In genomic region chr1:176223794-176224193, GRCm38 (mm10) we compare ENCODE assay signal across 16 mouse cellular contexts. TPM values are rescaled to one million over a fixed set of nuclear protein-coding genes. Genes with fewer than 3 reads are reported as not detected.
A peak's percentile ranks its signal among the peaks of the same experiment; 100 is the strongest.
DNase-seq lines count a peak whose midpoint lies in the region; ATAC-seq and TF ChIP-seq lines count a peak whose summit lies in the region.
"Had no signal": no experiment of that assay in that cellular context is flagged by ENCODE, and none has a peak within 500 bp of the region (broad histone marks: within the 10 kb centered on the region; RNA-seq: fewer than 3 reads in every experiment).

No protein-coding gene starts in this region.

- H3K4me3 ChIP-seq in embryonic facial prominence, embryonic 15.5 days (replicated peaks) = no peak overlapping the region
- no peak overlapping the region for H3K4me3 ChIP-seq in embryonic facial prominence, embryonic 10.5 days
- H3K4me3 ChIP-seq in liver, adult 2 months (ENCODE audit: insufficient read depth, low read depth, low read length) = no peak overlapping the region
- H3K4me3 ChIP-seq: heart, adult 2 months; hindbrain, embryonic 15.5 days; limb, embryonic 13.5 days; midbrain, embryonic 13.5 days had no signal

- 84% methylated on average over 10 of the region's 10 CpGs for WGBS in embryonic facial prominence, embryonic 15.5 days
- WGBS in embryonic facial prominence, embryonic 10.5 days = 86% methylated on average over 10 of the region's 10 CpGs
- 74% methylated on average over 10 of the region's 10 CpGs for WGBS in liver, adult 2 months

- H3K27me3 ChIP-seq in embryonic facial prominence, embryonic 15.5 days = no peaks in the 10 kb centered on the region
- H3K27me3 ChIP-seq in embryonic facial prominence, embryonic 10.5 days (replicated peaks; ENCODE audit: low read depth, poor library complexity, severe bottlenecking) = no peaks in the 10 kb centered on the region
- H3K27me3 ChIP-seq in liver, adult 2 months (ENCODE audit: control insufficient read depth, insufficient read depth, low read length) = no peaks in the 10 kb centered on the region
- H3K27me3 ChIP-seq: hindbrain, embryonic 15.5 days; limb, embryonic 13.5 days; midbrain, embryonic 13.5 days had no signal

- no peaks in the 10 kb centered on the region for H3K79me2 ChIP-seq in liver, adult 2 months (ENCODE audit: control insufficient read depth, insufficient read depth, low read length)

- H3K9me3 ChIP-seq in embryonic facial prominence, embryonic 15.5 days (replicated peaks) = no peaks in the 10 kb centered on the region
- H3K9me3 ChIP-seq in embryonic facial prominence, embryonic 10.5 days = no peaks in the 10 kb centered on the region
- H3K9me3 ChIP-seq: hindbrain, embryonic 15.5 days; limb, embryonic 13.5 days; midbrain, embryonic 13.5 days had no signal

- TF ChIP-seq CTCF in liver, adult 2 months (IDR thresholded peaks at IDR 0.05; ENCODE audit: low read depth, low read length) = no peak

- H3K27ac ChIP-seq in embryonic facial prominence, embryonic 15.5 days (replicated peaks) = no peak overlapping the region
- no peak overlapping the region for H3K27ac ChIP-seq in embryonic facial prominence, embryonic 10.5 days (replicated peaks)
- no peak overlapping the region for H3K27ac ChIP-seq in liver, adult 2 months (replicated peaks; ENCODE audit: insufficient read depth, low read depth, low read length)
- H3K27ac ChIP-seq: heart, adult 2 months; hindbrain, embryonic 15.5 days; limb, embryonic 13.5 days; midbrain, embryonic 13.5 days; stomach, postnatal 0 days had no signal

- 0 out of 2 replicates have a peak overlapping the region, but pooled peaks have one; percentile 30 for H3K4me2 ChIP-seq in embryonic facial prominence, embryonic 15.5 days (replicated peaks)
- H3K4me2 ChIP-seq: hindbrain, embryonic 15.5 days; limb, embryonic 13.5 days; midbrain, embryonic 13.5 days had no signal

- H3K4me1 ChIP-seq in embryonic facial prominence, embryonic 15.5 days = no peaks in the 10 kb centered on the region
- H3K4me1 ChIP-seq in embryonic facial prominence, embryonic 10.5 days = no peaks in the 10 kb centered on the region
- H3K4me1 ChIP-seq in liver, adult 2 months (ENCODE audit: control insufficient read depth, insufficient read depth, low read length) = no peaks in the 10 kb centered on the region
- H3K4me1 ChIP-seq: limb, embryonic 13.5 days; midbrain, embryonic 13.5 days had no signal

- no peak for DNase-seq in embryonic facial prominence, embryonic 10.5 days (ENCODE audit: low spot score)
- DNase-seq in kidney, adult 9 months = peak; percentile 13
- DNase-seq in kidney, adult 8-10 months = no peak
- peak; percentile 12 for DNase-seq in liver, adult 2 months (ENCODE audit: extremely low read depth, low read depth, low spot score)
- DNase-seq in liver = no peak
- no peak for DNase-seq in adrenal gland, adult 8-10 months
- DNase-seq in heart, postnatal 10 days = no peak
- DNase-seq: thymus, postnatal 14 days had no signal

- no peak for TF ChIP-seq POLR2A in liver, adult 2 months (IDR thresholded peaks at IDR 0.05; ENCODE audit: extremely low read depth, insufficient read depth, low read length)

- intact Hi-C loops in heart, postnatal 10 days (cut with DNase I) = loop anchor here (1.0 to 5.0 kb wide), 4 partner anchors 194 to 639 kb away; no protein-coding TSS in a partner anchor

- no peak for ATAC-seq in embryonic facial prominence, embryonic 15.5 days (ENCODE audit: insufficient number of reproducible peaks, low FRiP score, low TSS enrichment, low read depth)
- ATAC-seq: intestine, postnatal 0 days; liver, postnatal 0 days had no signal

- H3K9ac ChIP-seq in embryonic facial prominence, embryonic 15.5 days = no peak overlapping the region
- no peak overlapping the region for H3K9ac ChIP-seq in liver, adult 2 months (ENCODE audit: low read depth, low read length)
- H3K9ac ChIP-seq: hindbrain, embryonic 15.5 days; limb, embryonic 13.5 days; liver, postnatal 0 days; midbrain, embryonic 13.5 days had no signal

- H3K36me3 ChIP-seq in embryonic facial prominence, embryonic 15.5 days = no peaks in the 10 kb centered on the region
- H3K36me3 ChIP-seq in embryonic facial prominence, embryonic 10.5 days (replicated peaks) = no peaks in the 10 kb centered on the region
- no peaks in the 10 kb centered on the region for H3K36me3 ChIP-seq in liver, adult 2 months (ENCODE audit: control insufficient read depth, insufficient read depth, low read length)
- H3K36me3 ChIP-seq: hindbrain, embryonic 15.5 days; limb, embryonic 13.5 days; midbrain, embryonic 13.5 days had no signal

RNA-seq across cellular contexts. Expression of gene Pld5, which starts 51.3 kb away (rescaled TPM):
- 0.91 and 1.3 TPM in 2 replicates for polyA plus RNA-seq in embryonic facial prominence, embryonic 15.5 days (2015; fragmentation: Nextera tagmentation; extraction: Ambion mirVana)
- polyA plus RNA-seq in embryonic facial prominence, embryonic 10.5 days (2016; fragmentation: Nextera tagmentation; extraction: Ambion mirVana) = 0.42 and 0.68 TPM in 2 replicates
- not detected in 2 replicates for total RNA-seq in liver, adult 2 months (2014; rRNA removed)
- not detected in 2 replicates for polyA plus RNA-seq in liver, adult 2 months (2012; rRNA removed)
- 1 to 10 TPM in 2 of 4 experiments, under 1 TPM in 2; 0.49 to 1.7 (median 0.85) TPM for total RNA-seq in adrenal gland, adult 8-10 months (2022)
- under 1 TPM; 0.12 to 0.29 TPM for total RNA-seq in heart, postnatal 10 days (2021)
- polyA plus RNA-seq: liver, postnatal 0 days had no signal

Comparison
In these comparisons a context has a peak if more than half of its experiments do, and no peak if none do; other contexts are left out.
1. DNase-seq: peak in kidney, adult 9 months (single experiment) and liver, adult 2 months (single experiment); none in embryonic facial prominence, embryonic 10.5 days (single experiment), kidney, adult 8-10 months (0 of 2), liver (single experiment), adrenal gland, adult 8-10 months (single experiment) and heart, postnatal 10 days (0 of 2).